Mouse (Mus musculus) neural tube, embryonic 13.5 days (tissue): ENCODE data around the gene Tmem145. TPM values are rescaled to one million over a fixed set of nuclear protein-coding genes. Genes with fewer than 3 reads are reported as not detected.
A peak's percentile ranks its signal among the peaks of the same experiment; 100 is the strongest.

Experiments used
- ATAC-seq: fragments of 200-750 bp; cut with Nextera tagmentation; 2 replicates; pipeline ENCODE4 v1.8.0; 2017; ENCODE audit warnings: low read depth, mild to moderate bottlenecking, moderate TSS enrichment, moderate library complexity
- H3K27ac ChIP-seq: fragments of 300-500 bp; sonication (generic); replicated peaks from 2 replicates; pipeline ENCODE4 v1.5.1; 2015; ENCODE audit warnings: moderate library complexity, mild to moderate bottlenecking, inconsistent platforms
- H3K27me3 ChIP-seq: fragments of 300-500 bp; sonication (generic); 2 replicates; pipeline ENCODE4 v1.6.1; 2015; ENCODE audit warnings: mild to moderate bottlenecking, inconsistent platforms
- H3K36me3 ChIP-seq: fragments of 300-500 bp; sonication (generic); 2 replicates; pipeline ENCODE4 v1.6.1; 2015; ENCODE audit warnings: mild to moderate bottlenecking, inconsistent platforms
- H3K4me1 ChIP-seq: fragments of 300-500 bp; sonication (generic); replicated peaks from 2 replicates; pipeline ENCODE4 v1.6.1; 2015; ENCODE audit warnings: inconsistent platforms
- H3K4me2 ChIP-seq: fragments of 300-500 bp; sonication (generic); 2 replicates; pipeline ENCODE4 v1.6.1; 2015; ENCODE audit warnings: inconsistent platforms, mild to moderate bottlenecking, moderate library complexity
- H3K4me3 ChIP-seq: fragments of 300-500 bp; sonication (generic); 2 replicates; pipeline ENCODE4 v1.5.1; 2015; ENCODE audit warnings: mild to moderate bottlenecking, inconsistent platforms
- H3K9ac ChIP-seq: fragments of 300-500 bp; sonication (generic); 2 replicates; pipeline ENCODE4 v1.6.1; 2015; ENCODE audit warnings: moderate library complexity, mild to moderate bottlenecking, inconsistent platforms
- H3K9me3 ChIP-seq: fragments of 300-500 bp; sonication (generic); 2 replicates; pipeline ENCODE4 v1.6.1; 2016; ENCODE audit warnings: inconsistent platforms
- WGBS: fragments of 180-500 bp; shearing (Covaris S2); methylation state at CpG from one replicate; pipeline ENCODE4 v1.1.7; 2015; 5-methylcytosine and 5-hydroxymethylcytosine counted together
- polyA plus RNA-seq: library from polyadenylated mRNA; unstranded; fragments of >200 nt; fragmentation: Nextera tagmentation; extraction: Ambion mirVana; gene quantifications from 2 replicates; pipeline ENCODE4 v1.2.1, GENCODE M21; 2015

Tmem145 gene
- polyA plus RNA-seq, 1 experiment from 2014 or later, result 52.2 TPM

DNA sequence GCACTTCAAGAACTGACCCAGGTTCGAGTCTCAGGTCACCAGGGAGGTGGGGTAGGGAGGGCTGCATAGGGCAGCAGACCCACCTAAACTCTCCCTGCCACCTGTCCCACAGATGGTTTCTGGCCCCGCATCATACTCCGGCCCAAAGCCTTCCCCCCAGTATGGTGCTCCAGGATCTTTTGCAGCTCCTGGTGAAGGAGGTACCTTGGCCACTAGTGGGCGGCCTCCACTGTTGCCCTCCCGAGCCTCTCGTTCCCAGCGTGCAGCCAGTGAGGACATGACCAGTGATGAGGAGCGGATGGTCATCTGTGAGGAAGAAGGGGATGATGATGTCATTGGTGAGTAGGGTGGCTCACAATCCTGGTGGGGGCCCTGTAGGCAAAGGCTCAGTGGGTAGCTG is 18.9 kb upstream of the Tmem145 start:
- Histone ChIP-seq H3K27ac (no peak overlapping the region), H3K9ac (no peak overlapping the region), H3K9me3 (no peaks in the 10 kb centered on the region), H3K4me2 (no peak overlapping the region), H3K4me1 (peaks cover 46% of the 10 kb centered on the region), H3K27me3 (no peaks in the 10 kb centered on the region), H3K4me3 (no peak overlapping the region), H3K36me3 (peaks cover 74% of the 10 kb centered on the region)
- ATAC-seq, result no peak
- WGBS, result 86% methylated on average over 8 of the region's 8 CpGs

GRCm38 (mm10) chr7:25288011-25288410 is 17.9 kb upstream of the Tmem145 start:
- no peak overlapping the region for H3K9ac ChIP-seq
- ATAC-seq, result no peak
- no peak overlapping the region for H3K4me3 ChIP-seq
- H3K4me1 ChIP-seq, result peaks cover 48% of the 10 kb centered on the region
- 95% methylated on average over 12 of the region's 12 CpGs for WGBS
- H3K4me2 ChIP-seq, result no peak overlapping the region
- peaks cover 84% of the 10 kb centered on the region for H3K36me3 ChIP-seq
- H3K27ac ChIP-seq, result no peak overlapping the region
- no peaks in the 10 kb centered on the region for H3K27me3 ChIP-seq
- no peaks in the 10 kb centered on the region for H3K9me3 ChIP-seq

GRCm38 (mm10) chr7:25288721-25289120 is 17.2 kb upstream of the Tmem145 start:
- Histone ChIP-seq H3K36me3 (peaks cover 91% of the 10 kb centered on the region), H3K4me2 (no peak overlapping the region), H3K4me3 (no peak overlapping the region), H3K27ac (no peak overlapping the region), H3K9ac (no peak overlapping the region), H3K4me1 (peaks cover 41% of the 10 kb centered on the region), H3K27me3 (no peaks in the 10 kb centered on the region), H3K9me3 (no peaks in the 10 kb centered on the region)
- 86% methylated on average over 3 of the region's 3 CpGs for WGBS
- no peak for ATAC-seq

GRCm38 (mm10) chr7:25289925-25290324 is 16.0 kb upstream of the Tmem145 start:
- H3K9me3 ChIP-seq, result no peaks in the 10 kb centered on the region
- H3K4me2 ChIP-seq, result no peak overlapping the region
- peaks cover 30% of the 10 kb centered on the region for H3K4me1 ChIP-seq
- H3K4me3 ChIP-seq, result no peak overlapping the region
- H3K36me3 ChIP-seq, result peaks cover 100% of the 10 kb centered on the region
- 93% methylated on average over 3 of the region's 3 CpGs for WGBS
- H3K27me3 ChIP-seq, result no peaks in the 10 kb centered on the region
- H3K27ac ChIP-seq, result no peak overlapping the region
- H3K9ac ChIP-seq, result no peak overlapping the region
- ATAC-seq, result no peak

GRCm38 (mm10) chr7:25290463-25290862 is 15.4 kb upstream of the Tmem145 start:
- H3K27ac ChIP-seq, result no peak overlapping the region
- no peaks in the 10 kb centered on the region for H3K27me3 ChIP-seq
- H3K9me3 ChIP-seq, result no peaks in the 10 kb centered on the region
- 91% methylated on average over 1 of the region's 1 CpGs for WGBS
- peaks cover 100% of the 10 kb centered on the region for H3K36me3 ChIP-seq
- peaks cover 30% of the 10 kb centered on the region for H3K4me1 ChIP-seq
- no peak overlapping the region for H3K4me3 ChIP-seq
- no peak for ATAC-seq
- no peak overlapping the region for H3K9ac ChIP-seq
- no peak overlapping the region for H3K4me2 ChIP-seq

DNA sequence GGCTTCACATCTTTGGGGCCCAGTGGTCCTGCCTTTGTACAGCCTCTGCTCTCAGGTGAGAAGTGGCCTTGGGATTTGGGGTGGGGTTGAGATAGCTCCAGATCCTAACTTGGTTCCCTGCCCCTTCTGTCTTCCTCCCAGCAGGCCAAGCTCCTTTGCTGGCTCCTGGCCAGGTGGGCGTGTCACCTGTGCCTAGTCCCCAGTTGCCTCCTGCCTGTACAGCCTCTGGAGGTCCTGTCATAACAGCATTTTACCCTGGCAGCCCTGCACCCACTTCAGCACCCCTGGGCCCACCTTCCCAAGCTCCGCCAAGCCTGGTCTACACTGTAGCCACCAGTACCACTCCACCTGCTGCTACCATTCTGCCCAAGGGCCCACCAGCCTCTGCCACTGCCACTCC is 15.0 kb upstream of the Tmem145 start:
- no peak for ATAC-seq
- Histone ChIP-seq H3K9ac (no peak overlapping the region), H3K4me3 (no peak overlapping the region), H3K36me3 (peaks cover 100% of the 10 kb centered on the region), H3K9me3 (no peaks in the 10 kb centered on the region), H3K27ac (peak overlapping the region; percentile 54), H3K4me2 (no peak overlapping the region), H3K4me1 (peaks cover 30% of the 10 kb centered on the region), H3K27me3 (no peaks in the 10 kb centered on the region)
- 97% methylated on average over 2 of the region's 2 CpGs for WGBS

GRCm38 (mm10) chr7:25292107-25292506 is 13.8 kb upstream of the Tmem145 start:
- ATAC-seq, result no peak
- no peak overlapping the region for H3K4me3 ChIP-seq
- peak overlapping the region; percentile 17; the same call in 1 of the 2 replicates for H3K9ac ChIP-seq
- peaks cover 40% of the 10 kb centered on the region for H3K4me1 ChIP-seq
- H3K27ac ChIP-seq, result 0 out of 2 replicates have a peak overlapping the region, but pooled peaks have one; percentile 42
- H3K4me2 ChIP-seq, result no peak overlapping the region
- H3K27me3 ChIP-seq, result no peaks in the 10 kb centered on the region
- 73% methylated on average over 7 of the region's 7 CpGs for WGBS
- peaks cover 89% of the 10 kb centered on the region for H3K36me3 ChIP-seq
- no peaks in the 10 kb centered on the region for H3K9me3 ChIP-seq

DNA sequence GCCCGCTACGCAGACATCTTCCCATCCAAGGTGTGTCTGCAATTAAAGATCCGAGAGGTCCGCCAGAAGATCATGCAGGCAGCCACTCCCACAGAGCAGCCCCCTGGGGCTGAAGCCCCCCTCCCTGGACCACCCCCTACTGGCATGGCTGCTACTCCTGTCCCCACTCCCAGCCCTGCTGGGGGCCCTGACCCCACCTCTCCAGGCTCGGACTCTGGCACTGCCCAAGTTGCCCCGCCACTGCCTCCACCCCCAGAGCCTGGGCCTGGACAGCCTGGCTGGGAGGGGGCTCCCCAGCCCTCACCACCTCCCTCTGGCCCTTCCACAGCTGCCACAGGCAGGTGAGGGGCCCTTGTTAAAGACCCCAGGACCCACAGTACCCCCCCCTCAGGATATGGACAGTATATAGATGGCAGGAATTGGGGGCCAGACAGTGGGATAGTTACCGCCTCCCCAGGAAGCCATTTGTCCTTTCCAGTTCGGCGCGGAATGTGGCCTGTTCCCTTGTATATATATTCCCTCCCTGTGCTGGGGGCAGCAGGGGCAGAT is 12.6 kb upstream of the Tmem145 start:
- Histone ChIP-seq H3K27ac (0 out of 2 replicates have a peak overlapping the region, but pooled peaks have one; percentile 23), H3K4me1 (peaks cover 44% of the 10 kb centered on the region), H3K4me3 (no peak overlapping the region), H3K9ac (no peak overlapping the region), H3K4me2 (no peak overlapping the region), H3K27me3 (no peaks in the 10 kb centered on the region), H3K36me3 (peaks cover 78% of the 10 kb centered on the region), H3K9me3 (no peaks in the 10 kb centered on the region)
- ATAC-seq, result no peak
- 84% methylated on average over 10 of the region's 10 CpGs for WGBS

GRCm38 (mm10) chr7:25294495-25294894 is 11.4 kb upstream of the Tmem145 start:
- 93% methylated on average over 4 of the region's 4 CpGs for whole genome bisulfite sequencing
- Histone ChIP-seq H3K27ac (no peak overlapping the region), H3K9ac (no peak overlapping the region), H3K9me3 (no peaks in the 10 kb centered on the region), H3K4me1 (peaks cover 48% of the 10 kb centered on the region), H3K27me3 (no peaks in the 10 kb centered on the region), H3K4me3 (no peak overlapping the region), H3K4me2 (no peak overlapping the region), H3K36me3 (peaks cover 66% of the 10 kb centered on the region)
- ATAC-seq, result no peak

- Histone ChIP-seq H3K27me3 (no peaks in the 10 kb centered on the region), H3K9ac (no peak overlapping the region), H3K36me3 (peaks cover 59% of the 10 kb centered on the region), H3K27ac (no peak overlapping the region), H3K9me3 (no peaks in the 10 kb centered on the region), H3K4me3 (peak overlapping the region; percentile 81), H3K4me1 (peaks cover 48% of the 10 kb centered on the region), H3K4me2 (peak overlapping the region; percentile 76)
- no peak for ATAC-seq
- 86% methylated on average over 12 of the region's 12 CpGs for WGBS
Measured at GRCm38 (mm10) chr7:25294960-25295722, 10.8 kb upstream of the Tmem145 start.

DNA sequence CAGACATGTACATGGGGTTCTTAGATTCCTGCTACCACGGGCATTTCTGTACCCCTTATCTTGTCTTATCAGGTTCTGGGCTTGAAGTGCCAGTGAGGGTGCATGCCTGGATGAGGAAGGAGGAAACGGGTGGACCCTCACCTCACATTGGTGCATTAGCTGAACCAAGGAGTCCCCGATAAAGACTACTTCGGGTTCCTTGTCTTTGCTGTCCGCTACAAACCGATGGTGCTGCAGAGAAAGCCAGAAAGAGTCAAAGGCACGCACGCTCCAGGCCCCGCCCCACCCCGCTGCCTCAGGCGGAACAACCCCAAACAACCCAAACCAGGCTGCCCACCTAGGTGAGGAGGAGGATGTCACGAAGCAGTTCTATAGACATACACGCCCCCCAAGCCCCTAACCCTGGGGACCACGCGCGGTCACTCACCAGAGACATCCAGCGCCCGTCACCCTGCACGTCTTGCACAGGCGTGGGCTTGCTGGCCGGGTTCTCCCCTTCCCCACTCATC is 8.9 kb upstream of the Tmem145 start:
- peaks cover 41% of the 10 kb centered on the region for H3K36me3 ChIP-seq
- peak overlapping the region; percentile 76 for H3K4me2 ChIP-seq
- peak; percentile 4 for ATAC-seq
- no peaks in the 10 kb centered on the region for H3K9me3 ChIP-seq
- under 1% methylated on average over 21 of the region's 21 CpGs for WGBS
- no peaks in the 10 kb centered on the region for H3K27me3 ChIP-seq
- peaks cover 34% of the 10 kb centered on the region for H3K4me1 ChIP-seq
- peak overlapping the region; percentile 98 for H3K27ac ChIP-seq
- peak overlapping the region; percentile 93 for H3K9ac ChIP-seq
- H3K4me3 ChIP-seq, result peak overlapping the region; percentile 81

- H3K27ac ChIP-seq, result peak within 1 kb of the TSS; percentile 98
- H3K36me3 ChIP-seq, result peaks cover 34% of the 10 kb centered on the region
- WGBS, result under 1% methylated on average over 45 of the region's 52 CpGs
- peak; percentile 93 for ATAC-seq
- peaks cover 29% of the 10 kb centered on the region for H3K4me1 ChIP-seq
- no peaks in the 10 kb centered on the region for H3K9me3 ChIP-seq
- H3K4me2 ChIP-seq, result peak within 1 kb of the TSS; percentile 76
- peak within 1 kb of the TSS; percentile 93 for H3K9ac ChIP-seq
- peak within 1 kb of the TSS; percentile 81 for H3K4me3 ChIP-seq
- H3K27me3 ChIP-seq, result no peaks in the 10 kb centered on the region
Measured at GRCm38 (mm10) chr7:25297454-25298325, 8.2 kb upstream of the Tmem145 start, which contains the start of gene Pafah1b3. TSS of gene Pafah1b3 (minus strand) at chr7:25297986.
